Mouse (Mus musculus) ES-E14 (cell line): ENCODE results near the gene B430306N03Rik.

Experiments used
- MAFK ChIP-seq: IDR thresholded peaks from 2 replicates; pipeline ENCODE4 v1.6.1; 2014; ENCODE audit warnings: mild to moderate bottlenecking, low read depth, low read length, inconsistent platforms; ENCODE audit not compliant: insufficient read depth
- ZC3H11A ChIP-seq: IDR thresholded peaks from 2 replicates; pipeline ENCODE4 v1.6.1; 2012; ENCODE audit warnings: low read depth, mild to moderate bottlenecking, inconsistent platforms, low read length, borderline replicate concordance
- ZNF384 ChIP-seq: IDR thresholded peaks from 2 replicates; pipeline ENCODE4 v1.6.1; 2012; ENCODE audit warnings: low read depth, low read length, inconsistent platforms

DNA sequence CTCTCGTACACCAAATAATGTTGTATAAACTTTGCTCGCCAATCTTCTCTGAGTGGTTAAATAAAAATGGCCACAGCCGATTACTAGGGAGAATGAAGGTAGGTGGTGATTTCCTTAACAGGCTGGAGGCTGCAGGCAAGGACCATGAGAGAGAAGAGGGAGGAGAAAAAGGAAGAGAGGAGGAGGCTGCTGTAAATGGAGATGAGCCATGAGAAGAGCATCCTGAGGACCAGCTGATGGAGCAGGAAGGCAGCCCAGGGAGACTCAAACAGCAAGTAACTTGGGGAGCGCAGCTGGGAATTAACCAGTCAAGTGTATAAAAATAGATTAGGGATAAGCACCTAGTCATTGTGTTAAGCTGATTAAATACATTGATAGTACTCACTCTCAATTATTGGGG is 18.2 kb downstream of the B430306N03Rik start:
- no peak for TF ChIP-seq MAFK
- no peak for TF ChIP-seq ZNF384
- TF ChIP-seq ZC3H11A = no peak
